Mouse (Mus musculus) lung, embryonic 15.5 days (tissue): Measurements from ENCODE around the gene Ifna11. TPM values are rescaled to one million over a fixed set of nuclear protein-coding genes. Genes with fewer than 3 reads are reported as not detected.

ENCODE experiments used
- polyA plus RNA-seq: library from polyadenylated mRNA; unstranded; fragments of >200 nt; fragmentation: Nextera tagmentation; extraction: Ambion mirVana; gene quantifications from 2 replicates; pipeline ENCODE4 v1.2.1, GENCODE M21; 2015

Ifna11 gene
- polyA plus RNA-seq, 1 experiment from 2014 or later: not detected

Other genes with a start within 250 kb of the Ifna11 start
- gene Ifna14, start 248.2 kb upstream of the Ifna11 start, polyA plus RNA-seq: not detected in 2 replicates
- not detected in 2 replicates for gene Ifna9, start 227.6 kb upstream of the Ifna11 start, polyA plus RNA-seq
- gene Ifna12, start 216.6 kb upstream of the Ifna11 start, polyA plus RNA-seq: not detected in 2 replicates
- gene C87499, start 185.5 kb upstream of the Ifna11 start, polyA plus RNA-seq: not detected in 2 replicates
- not detected in 2 replicates for gene Ifna13, start 175.5 kb upstream of the Ifna11 start, polyA plus RNA-seq
- gene Ifna16, start 143.0 kb upstream of the Ifna11 start, polyA plus RNA-seq: not detected in 2 replicates
- gene Ifna2, start 136.0 kb upstream of the Ifna11 start, polyA plus RNA-seq: not detected in 2 replicates
- gene Ifnab, start 128.6 kb upstream of the Ifna11 start, polyA plus RNA-seq: not detected in 2 replicates
- gene Gm26566, start 98.2 kb upstream of the Ifna11 start, polyA plus RNA-seq: 1.1 and 1.7 TPM in 2 replicates
- gene Klhl9, start 97.5 kb upstream of the Ifna11 start, polyA plus RNA-seq: 93.3 and 96.3 TPM in 2 replicates
- not detected in 2 replicates for gene Gm13271, start 65.1 kb upstream of the Ifna11 start, polyA plus RNA-seq
- 0.21 and 0.68 TPM in 2 replicates for gene Gm13283, start 59.8 kb upstream of the Ifna11 start, polyA plus RNA-seq
- 0.22 and 0.74 TPM in 2 replicates for gene Gm13290, start 46.1 kb upstream of the Ifna11 start, polyA plus RNA-seq
- gene Gm13289, start 43.0 kb upstream of the Ifna11 start, polyA plus RNA-seq: not detected in 2 replicates
- 0.39 TPM in 1 of 2 replicates, not detected in the other for gene Gm13272, start 40.1 kb upstream of the Ifna11 start, polyA plus RNA-seq
- gene Ifnz, start 37.8 kb upstream of the Ifna11 start, polyA plus RNA-seq: 0.66 TPM in 1 of 2 replicates, not detected in the other
- gene Gm13276, start 34.2 kb upstream of the Ifna11 start, polyA plus RNA-seq: not detected in 2 replicates
- gene Gm13277, start 31.3 kb upstream of the Ifna11 start, polyA plus RNA-seq: not detected in 2 replicates
- gene Gm13278, start 28.4 kb upstream of the Ifna11 start, polyA plus RNA-seq: not detected in 2 replicates
- not detected in 2 replicates for gene Gm13275, start 25.5 kb upstream of the Ifna11 start, polyA plus RNA-seq
- not detected in 2 replicates for gene Gm13279, start 22.6 kb upstream of the Ifna11 start, polyA plus RNA-seq
- 1.5 and 1.7 TPM in 2 replicates for gene Gm13285, start 20.3 kb upstream of the Ifna11 start, polyA plus RNA-seq
- not detected in 2 replicates for gene Gm13287, start 16.7 kb upstream of the Ifna11 start, polyA plus RNA-seq
- 0.11 TPM in 1 of 2 replicates, not detected in the other for gene Gm13288, start 14.4 kb upstream of the Ifna11 start, polyA plus RNA-seq
- not detected in 2 replicates for gene Ifna7, start 3.7 kb upstream of the Ifna11 start, polyA plus RNA-seq
- not detected in 2 replicates for gene Ifna6, start 7.5 kb downstream of the Ifna11 start, polyA plus RNA-seq
- not detected in 2 replicates for gene Ifna5, start 15.6 kb downstream of the Ifna11 start, polyA plus RNA-seq
- gene Ifna4, start 21.9 kb downstream of the Ifna11 start, polyA plus RNA-seq: not detected in 2 replicates
- gene Ifna1, start 30.1 kb downstream of the Ifna11 start, polyA plus RNA-seq: not detected in 2 replicates
- not detected in 2 replicates for gene Ifne, start 60.2 kb downstream of the Ifna11 start, polyA plus RNA-seq